Mouse (Mus musculus): ENCODE measurements around the gene Sirt6. TPM values are rescaled to one million over a fixed set of nuclear protein-coding genes. Genes with fewer than 3 reads are reported as not detected.
"Not testable (repeated sequence)": the region's sequence is repeated elsewhere in the genome, so short reads cannot be mapped to it uniquely, and the experiment has no call there.

Sirt6 gene
- total and polyA plus RNA-seq, 3 experiments = 10.5 to 38.2 TPM; not detected in 1

DNA sequence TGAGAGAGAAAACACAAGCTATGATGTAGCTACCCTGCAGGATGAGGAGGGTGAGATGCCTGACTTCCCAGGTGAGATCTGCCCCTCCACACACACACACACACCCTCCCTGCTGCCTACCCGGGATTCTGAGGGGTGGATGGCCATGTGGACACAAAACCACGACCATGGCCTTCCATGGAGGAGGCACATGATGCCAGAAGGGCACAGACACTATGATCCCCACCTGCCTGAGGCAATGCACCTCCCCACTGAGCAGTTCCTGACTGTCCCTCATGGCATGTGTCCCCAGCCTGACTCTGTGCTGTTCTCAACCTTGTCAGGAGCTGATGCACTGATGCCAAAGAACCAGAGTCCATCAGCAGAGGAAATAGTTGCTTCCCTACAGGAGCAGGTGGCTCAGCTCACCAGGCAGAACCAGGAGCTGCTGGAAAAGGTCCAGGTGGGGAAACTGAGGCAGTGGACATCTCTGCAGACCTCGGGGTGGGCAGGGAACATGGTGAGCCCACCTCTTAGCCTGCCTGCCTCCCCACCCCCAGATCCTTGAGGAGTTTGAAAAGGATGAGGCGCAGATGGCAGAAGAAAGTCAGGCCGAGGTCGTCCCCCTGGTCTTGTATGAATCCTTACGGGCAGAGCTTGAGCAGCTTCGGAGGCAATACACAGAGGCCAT, 14.5 kb upstream of the Sirt6 start:
- Histone ChIP-seq H3K4me3 (ENCODE audit: control insufficient read depth in 1 of 2, insufficient read depth in 1 of 2, low read depth in 2 of 2, low read length in 2 of 2) (peak overlapping the region in 1 of 2 experiments; percentile 93; a peak in 2 of 4 replicates), H3K9me3 (replicated peaks; ENCODE audit: insufficient read depth, low read length) (no peaks in the 10 kb centered on the region), H3K79me2 (ENCODE audit: control insufficient read depth, insufficient read depth, low read length, poor library complexity) (peaks cover 3% of the 10 kb centered on the region; the same call in 1 of the 2 replicates), H3K36me3 (ENCODE audit: control insufficient read depth in 1 of 2, insufficient read depth in 2 of 2, low read length in 2 of 2) (peaks cover 0 to 6% of the 10 kb centered on the region in 2 experiments; a peak in 1 of 4 replicates), H3K4me1 (ENCODE audit: control insufficient read depth in 1 of 2, insufficient read depth in 2 of 2, low read length in 2 of 2) (peaks cover 2 to 15% of the 10 kb centered on the region in 2 experiments; a peak in 3 of 4 replicates), H3K27me3 (ENCODE audit: control insufficient read depth in 1 of 2, insufficient read depth in 2 of 2, low read length in 2 of 2) (no peaks in the 10 kb centered on the region), H3K27ac (ENCODE audit: control insufficient read depth, low read depth, low read length) (no peak overlapping the region), H3K9ac (ENCODE audit: control insufficient read depth, low read depth, low read length, poor library complexity, severe bottlenecking) (no peak overlapping the region; the same call in 1 of the 2 replicates)
- TF ChIP-seq CHD1 (IDR thresholded peaks at IDR 0.05; ENCODE audit: low read depth, low read length) = no peak
- no peak for TF ChIP-seq TBP (IDR thresholded peaks at IDR 0.05; ENCODE audit: low read depth, low read length)
- TF ChIP-seq MAZ (IDR thresholded peaks at IDR 0.05; ENCODE audit: low read depth, low read length) = no peak
- DNase-seq (ENCODE audit: low read depth, low spot score) = no peak

GRCm38 (mm10) chr10:81641566-81641965, 14.0 kb upstream of the Sirt6 start:
- H3K79me2 ChIP-seq (ENCODE audit: control insufficient read depth, insufficient read depth, low read length, poor library complexity) = peaks cover 3% of the 10 kb centered on the region; the same call in 1 of the 2 replicates
- H3K9me3 ChIP-seq (replicated peaks; ENCODE audit: insufficient read depth, low read length) = no peaks in the 10 kb centered on the region
- H3K9ac ChIP-seq (ENCODE audit: control insufficient read depth, low read depth, low read length, poor library complexity, severe bottlenecking) = no peak overlapping the region
- peaks cover 2 to 15% of the 10 kb centered on the region in 2 experiments; a peak in 3 of 4 replicates for H3K4me1 ChIP-seq (ENCODE audit: control insufficient read depth in 1 of 2, insufficient read depth in 2 of 2, low read length in 2 of 2)
- TF ChIP-seq POLR2AphosphoS2 (IDR thresholded peaks at IDR 0.05; ENCODE audit: low read length) = no peak
- no peak for TF ChIP-seq MYC (IDR thresholded peaks at IDR 0.05; ENCODE audit: low read depth, low read length)
- TF ChIP-seq MYB (IDR thresholded peaks at IDR 0.05; ENCODE audit: low read depth, low read length) = no peak
- no peak for TF ChIP-seq MXI1 (IDR thresholded peaks at IDR 0.05; ENCODE audit: low read depth, low read length)
- no peak for TF ChIP-seq ZC3H11A (IDR thresholded peaks at IDR 0.05; ENCODE audit: low read depth, low read length)
- no peak for TF ChIP-seq MEF2A (IDR thresholded peaks at IDR 0.05; ENCODE audit: extremely low read depth, insufficient replicate concordance, low read depth, low read length, poor library complexity, severe bottlenecking)
- no peak for TF ChIP-seq RAD21 (IDR thresholded peaks at IDR 0.05; ENCODE audit: low read depth, low read length)
- TF ChIP-seq CTCF (IDR thresholded peaks at IDR 0.05 in 2 of 3, conservative IDR thresholded peaks at IDR 0.05 in 1 of 3; ENCODE audit: control insufficient read depth in 1 of 3, insufficient read depth in 1 of 3, low read depth in 2 of 3, low read length in 3 of 3, poor library complexity in 1 of 3, severe bottlenecking in 1 of 3) = no peak
- no peak for TF ChIP-seq KAT2A (conservative IDR thresholded peaks at IDR 0.05; ENCODE audit: low read depth, low read length)
- no peak for TF ChIP-seq USF2 (IDR thresholded peaks at IDR 0.05; ENCODE audit: borderline replicate concordance in 1 of 2, insufficient read depth in 1 of 2, low read depth in 1 of 2, low read length in 2 of 2)
- no peak for TF ChIP-seq CHD2 (IDR thresholded peaks at IDR 0.05; ENCODE audit: low read length)
- no peak for TF ChIP-seq TCF12 (IDR thresholded peaks at IDR 0.05; ENCODE audit: low read depth, low read length)
- H3K36me3 ChIP-seq (ENCODE audit: control insufficient read depth in 1 of 2, insufficient read depth in 2 of 2, low read length in 2 of 2) = peaks cover 0 to 6% of the 10 kb centered on the region in 2 experiments; a peak in 1 of 4 replicates
- H3K27me3 ChIP-seq (ENCODE audit: control insufficient read depth in 1 of 2, insufficient read depth in 2 of 2, low read length in 2 of 2) = no peaks in the 10 kb centered on the region
- H3K4me3 ChIP-seq (ENCODE audit: control insufficient read depth in 1 of 2, insufficient read depth in 1 of 2, low read depth in 2 of 2, low read length in 2 of 2) = no peak overlapping the region
- no peak overlapping the region for H3K27ac ChIP-seq (ENCODE audit: control insufficient read depth, low read depth, low read length)
- no peak for DNase-seq (ENCODE audit: low read depth, low spot score)

- not testable (repeated sequence) for H3K4me3 ChIP-seq (ENCODE audit: control insufficient read depth in 1 of 2, insufficient read depth in 1 of 2, low read depth in 2 of 2, low read length in 2 of 2); H3K27me3 ChIP-seq (ENCODE audit: control insufficient read depth in 1 of 2, insufficient read depth in 2 of 2, low read length in 2 of 2); H3K36me3 ChIP-seq (ENCODE audit: control insufficient read depth in 1 of 2, insufficient read depth in 2 of 2, low read length in 2 of 2); H3K79me2 ChIP-seq (ENCODE audit: control insufficient read depth, insufficient read depth, low read length, poor library complexity); H3K9ac ChIP-seq (ENCODE audit: control insufficient read depth, low read depth, low read length, poor library complexity, severe bottlenecking); H3K9me3 ChIP-seq (replicated peaks; ENCODE audit: insufficient read depth, low read length); DNase-seq (ENCODE audit: low read depth, low spot score); H3K27ac ChIP-seq (ENCODE audit: control insufficient read depth, low read depth, low read length)
- H3K4me1 ChIP-seq (ENCODE audit: control insufficient read depth in 1 of 2, insufficient read depth in 2 of 2, low read length in 2 of 2) = peaks cover 2 to 19% of the 10 kb centered on the region in 2 experiments; a peak in 3 of 4 replicates
Observed at GRCm38 (mm10) chr10:81640825-81641224, 13.2 kb upstream of the Sirt6 start.
